Mouse (Mus musculus) limb, embryonic 15.5 days (tissue): ENCODE results near the gene Kcnv2. TPM values are rescaled to one million over a fixed set of nuclear protein-coding genes. Genes with fewer than 3 reads are reported as not detected.
A peak's percentile ranks its signal among the peaks of the same experiment; 100 is the strongest.

ENCODE experiments used
- ATAC-seq: fragments of 200-750 bp; cut with Nextera tagmentation; 2 replicates; pipeline ENCODE4 v1.8.0; 2017; ENCODE audit warnings: low read depth, moderate TSS enrichment; ENCODE audit not compliant: insufficient number of reproducible peaks, low FRiP score, low TSS enrichment
- H3K27ac ChIP-seq: fragments of 300-500 bp; sonication (generic); 2 replicates; pipeline ENCODE4 v1.5.1; 2015; ENCODE audit warnings: moderate library complexity, mild to moderate bottlenecking, inconsistent platforms
- H3K27me3 ChIP-seq: fragments of 300-500 bp; sonication (generic); 2 replicates; pipeline ENCODE4 v1.6.1; 2015; ENCODE audit warnings: inconsistent platforms
- H3K36me3 ChIP-seq: fragments of 300-500 bp; sonication (generic); 2 replicates; pipeline ENCODE4 v1.6.1; 2015; ENCODE audit warnings: inconsistent platforms
- H3K4me1 ChIP-seq: fragments of 300-500 bp; sonication (generic); 2 replicates; pipeline ENCODE4 v1.6.1; 2015; ENCODE audit warnings: inconsistent platforms
- H3K4me2 ChIP-seq: fragments of 300-500 bp; sonication (generic); 2 replicates; pipeline ENCODE4 v1.6.1; 2015; ENCODE audit warnings: mild to moderate bottlenecking, inconsistent platforms
- H3K4me3 ChIP-seq: fragments of 300-500 bp; sonication (generic); 2 replicates; pipeline ENCODE4 v1.5.1; 2015; ENCODE audit warnings: mild to moderate bottlenecking, inconsistent platforms
- H3K9ac ChIP-seq: fragments of 300-500 bp; sonication (generic); 2 replicates; pipeline ENCODE4 v1.6.1; 2015; ENCODE audit warnings: inconsistent platforms
- H3K9me3 ChIP-seq: fragments of 300-500 bp; sonication (generic); 2 replicates; pipeline ENCODE4 v1.6.1; 2016; ENCODE audit warnings: inconsistent platforms
- WGBS: fragments of 180-500 bp; shearing (Covaris S2); methylation state at CpG from one replicate; pipeline ENCODE4 v1.1.7; 2015; 5-methylcytosine and 5-hydroxymethylcytosine counted together
- polyA plus RNA-seq: library from polyadenylated mRNA; unstranded; fragments of >200 nt; fragmentation: Nextera tagmentation; extraction: Ambion mirVana; gene quantifications from 2 replicates; pipeline ENCODE4 v1.2.1, GENCODE M21; 2015

The Kcnv2 gene
- polyA plus RNA-seq, 1 experiment from 2014 or later: 0.03 TPM

DNA sequence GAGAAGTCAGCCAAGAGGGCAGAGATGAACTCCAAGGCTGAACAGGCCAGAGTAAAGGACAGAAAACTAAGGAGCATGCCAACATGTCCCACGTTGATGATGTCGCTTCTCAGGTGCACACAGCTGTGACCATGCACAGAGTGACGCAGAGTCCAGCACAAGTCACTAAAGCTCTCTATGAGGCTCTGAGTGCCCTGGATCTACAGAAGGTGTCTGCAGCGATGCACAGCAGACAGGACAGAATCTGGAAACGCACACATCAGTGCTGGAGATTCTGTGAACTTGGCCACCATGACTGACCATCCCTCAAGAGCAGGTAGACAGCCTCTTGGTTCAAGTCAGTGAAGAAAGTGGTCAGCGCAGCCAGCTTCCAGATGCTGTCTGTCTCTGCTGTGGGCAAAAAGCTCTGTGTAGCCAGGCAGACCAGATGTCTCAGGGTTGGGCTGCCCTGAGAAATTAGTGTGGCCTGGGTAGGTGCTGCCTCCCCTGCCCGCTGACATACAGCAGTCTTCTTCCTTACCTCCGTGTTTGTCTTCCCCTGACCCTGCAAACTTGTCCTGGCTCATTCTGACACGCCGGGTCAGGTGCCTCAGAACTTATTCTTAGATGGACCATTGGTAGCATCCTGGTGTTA, 43.8 kb downstream of the Kcnv2 start:
- Histone ChIP-seq H3K4me3 (no peak overlapping the region), H3K9me3 (no peaks in the 10 kb centered on the region), H3K27me3 (no peaks in the 10 kb centered on the region), H3K27ac (no peak overlapping the region), H3K4me1 (0 out of 2 replicates have a peak, but pooled peaks cover 2% of the 10 kb centered on the region), H3K4me2 (no peak overlapping the region), H3K9ac (no peak overlapping the region), H3K36me3 (no peaks in the 10 kb centered on the region)
- 0 out of 2 replicates have a peak, but pooled peaks have one; percentile 61 for ATAC-seq
- WGBS: 83% methylated on average over 10 of the region's 10 CpGs

DNA sequence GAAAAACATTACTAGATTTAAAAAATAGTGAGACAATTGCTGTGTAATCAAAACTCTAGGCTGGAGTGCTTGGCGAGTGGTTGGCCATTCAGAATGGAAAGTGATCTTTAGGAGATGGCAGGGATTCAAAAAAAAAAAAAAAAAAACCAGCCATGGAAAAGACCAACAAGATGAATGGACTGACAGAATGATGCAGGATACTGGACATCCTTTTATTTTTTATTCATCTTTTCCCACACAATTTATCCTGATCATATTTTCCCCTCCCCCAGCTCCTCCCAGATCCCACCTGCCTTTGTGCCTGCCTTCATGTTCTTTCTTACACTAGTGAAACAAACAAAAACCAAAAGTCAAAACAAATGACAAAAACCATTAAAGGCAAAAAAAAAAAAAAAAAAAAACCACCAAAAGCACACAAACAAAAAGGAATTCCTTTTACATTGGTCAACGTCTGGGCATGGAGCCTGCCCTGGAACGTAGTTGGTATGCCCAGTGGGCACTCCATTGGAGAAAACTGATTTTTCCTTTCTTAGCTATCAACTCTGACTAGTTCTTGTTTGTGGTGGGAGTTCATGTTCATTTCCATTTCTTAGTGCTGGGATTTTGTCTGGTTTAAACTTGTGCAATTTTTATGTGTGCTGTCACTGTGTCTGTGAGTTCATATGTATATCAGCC, 47.2 kb downstream of the Kcnv2 start:
- Histone ChIP-seq H3K27me3 (no peaks in the 10 kb centered on the region), H3K36me3 (no peaks in the 10 kb centered on the region), H3K27ac (no peak overlapping the region), H3K9me3 (no peaks in the 10 kb centered on the region), H3K4me2 (no peak overlapping the region), H3K4me3 (no peak overlapping the region), H3K4me1 (0 out of 2 replicates have a peak, but pooled peaks cover 1% of the 10 kb centered on the region), H3K9ac (no peak overlapping the region)
- WGBS: 75% methylated on average over 3 of the region's 3 CpGs
- no peak for ATAC-seq

DNA sequence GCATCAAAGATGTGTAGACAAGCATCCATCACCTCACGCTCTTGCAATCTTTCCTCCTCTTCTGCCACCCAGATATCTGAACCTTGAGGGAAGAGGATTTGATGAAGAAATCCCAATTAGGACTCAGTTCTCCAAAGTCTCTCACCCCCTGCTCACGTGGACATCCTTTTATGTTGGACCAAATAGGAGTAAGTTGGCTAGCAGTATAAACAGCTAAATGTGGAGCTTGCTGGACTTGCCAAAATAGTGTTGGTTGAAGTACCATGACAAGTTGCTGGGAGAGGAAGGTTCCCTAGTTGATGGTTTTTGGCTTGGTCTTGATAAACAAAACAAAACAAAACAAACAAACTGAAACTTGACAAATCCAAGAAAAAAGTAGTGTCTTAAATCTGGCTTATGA, 47.8 kb downstream of the Kcnv2 start:
- H3K27ac ChIP-seq: no peak overlapping the region
- no peak for ATAC-seq
- no peaks in the 10 kb centered on the region for H3K4me1 ChIP-seq
- H3K36me3 ChIP-seq: no peaks in the 10 kb centered on the region
- H3K27me3 ChIP-seq: no peaks in the 10 kb centered on the region
- no peak overlapping the region for H3K4me2 ChIP-seq
- H3K4me3 ChIP-seq: no peak overlapping the region
- no peaks in the 10 kb centered on the region for H3K9me3 ChIP-seq
- no peak overlapping the region for H3K9ac ChIP-seq
- 85% methylated on average over 2 of the region's 2 CpGs for WGBS

DNA sequence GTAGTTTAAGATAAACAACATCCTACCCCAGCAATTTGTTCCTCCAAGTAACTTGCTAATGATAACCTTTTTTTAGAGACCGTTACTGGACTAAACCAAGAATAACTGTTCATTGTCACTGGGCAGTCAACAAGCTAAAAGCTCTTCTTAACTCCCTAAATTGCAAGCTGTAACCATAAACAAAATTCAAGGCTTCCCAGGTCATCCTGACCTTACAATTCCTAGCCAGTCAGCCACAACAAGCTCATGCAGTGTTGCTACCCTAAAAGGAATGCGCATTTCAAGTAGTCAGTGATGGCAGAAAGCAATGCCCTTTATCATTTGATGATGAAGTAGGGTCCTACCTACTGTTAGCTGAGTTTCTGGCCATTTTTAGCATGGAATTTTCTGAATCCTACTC, 48.4 kb downstream of the Kcnv2 start:
- ATAC-seq: no peak
- no peaks in the 10 kb centered on the region for H3K4me1 ChIP-seq
- no peak overlapping the region for H3K27ac ChIP-seq
- no peaks in the 10 kb centered on the region for H3K36me3 ChIP-seq
- no peak overlapping the region for H3K9ac ChIP-seq
- H3K4me2 ChIP-seq: no peak overlapping the region
- no peaks in the 10 kb centered on the region for H3K9me3 ChIP-seq
- no peak overlapping the region for H3K4me3 ChIP-seq
- H3K27me3 ChIP-seq: no peaks in the 10 kb centered on the region
- 86% methylated on average over 2 of the region's 2 CpGs for WGBS

DNA sequence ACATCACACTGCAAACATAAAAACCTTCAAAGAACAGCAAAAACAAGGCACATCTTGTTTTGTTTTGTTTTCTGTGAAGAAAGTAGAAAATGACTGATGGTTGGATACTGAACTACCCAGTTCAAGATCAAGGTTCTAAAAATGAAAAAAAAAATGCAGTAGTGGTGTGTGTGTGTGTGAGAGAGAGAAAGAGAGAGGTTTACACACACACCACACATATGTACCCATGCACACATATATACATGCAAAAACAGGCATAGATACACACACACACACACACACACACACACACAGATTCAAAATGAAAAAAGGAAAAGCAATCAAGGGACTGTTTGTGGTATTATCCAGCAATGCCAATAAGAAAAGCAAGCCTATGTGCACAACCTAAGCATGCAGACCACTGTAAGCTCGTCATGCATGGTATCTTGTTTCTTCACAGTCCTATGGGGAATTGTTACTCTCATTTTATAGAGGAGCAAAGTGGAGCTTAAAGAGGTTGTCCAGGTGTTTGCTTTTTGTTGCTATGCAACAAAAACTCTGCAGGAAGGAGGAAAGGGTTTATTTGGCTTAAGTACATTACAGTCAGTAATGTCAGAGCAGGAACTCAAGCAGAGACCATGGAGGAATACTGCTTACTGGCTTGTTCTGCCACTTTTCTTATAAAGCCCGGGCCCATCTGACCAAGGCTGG, 57.5 kb downstream of the Kcnv2 start:
- peaks cover 8% of the 10 kb centered on the region for H3K4me1 ChIP-seq
- H3K27ac ChIP-seq: peak overlapping the region; percentile 50
- no peak overlapping the region for H3K9ac ChIP-seq
- no peak overlapping the region for H3K4me3 ChIP-seq
- ATAC-seq: no peak
- H3K36me3 ChIP-seq: peaks cover 2% of the 10 kb centered on the region; the same call in 1 of the 2 replicates
- H3K9me3 ChIP-seq: no peaks in the 10 kb centered on the region; the same call in 1 of the 2 replicates
- H3K27me3 ChIP-seq: no peaks in the 10 kb centered on the region
- no peak overlapping the region for H3K4me2 ChIP-seq
- WGBS: 32% methylated on average over 2 of the region's 2 CpGs

DNA sequence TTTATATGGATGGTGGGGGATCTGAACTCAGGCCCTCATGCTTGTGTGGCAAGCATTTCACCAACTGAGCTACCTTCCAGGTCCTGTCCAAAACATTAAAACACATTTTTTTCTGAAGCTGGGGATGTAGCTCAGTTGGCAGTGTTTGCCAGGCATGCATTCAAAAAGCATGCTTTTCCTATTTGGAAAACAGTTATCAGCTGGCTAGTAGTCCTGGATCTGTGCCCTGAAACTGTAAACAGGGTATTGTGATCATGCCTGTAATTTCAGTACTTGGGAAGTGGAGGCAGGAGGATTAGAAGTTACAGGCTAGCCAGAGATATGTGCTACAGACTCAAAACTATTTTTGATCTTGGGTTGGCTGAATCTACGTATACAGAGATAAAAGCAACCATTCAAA, 59.7 kb downstream of the Kcnv2 start:
- no peak overlapping the region for H3K4me2 ChIP-seq
- no peak overlapping the region for H3K4me3 ChIP-seq
- H3K36me3 ChIP-seq: peaks cover 22% of the 10 kb centered on the region
- peaks cover 8% of the 10 kb centered on the region for H3K4me1 ChIP-seq
- no peaks in the 10 kb centered on the region for H3K27me3 ChIP-seq
- no peaks in the 10 kb centered on the region; the same call in 1 of the 2 replicates for H3K9me3 ChIP-seq
- H3K9ac ChIP-seq: no peak overlapping the region
- WGBS: 73% methylated on average over 1 of the region's 1 CpGs
- no peak overlapping the region for H3K27ac ChIP-seq
- ATAC-seq: no peak

DNA sequence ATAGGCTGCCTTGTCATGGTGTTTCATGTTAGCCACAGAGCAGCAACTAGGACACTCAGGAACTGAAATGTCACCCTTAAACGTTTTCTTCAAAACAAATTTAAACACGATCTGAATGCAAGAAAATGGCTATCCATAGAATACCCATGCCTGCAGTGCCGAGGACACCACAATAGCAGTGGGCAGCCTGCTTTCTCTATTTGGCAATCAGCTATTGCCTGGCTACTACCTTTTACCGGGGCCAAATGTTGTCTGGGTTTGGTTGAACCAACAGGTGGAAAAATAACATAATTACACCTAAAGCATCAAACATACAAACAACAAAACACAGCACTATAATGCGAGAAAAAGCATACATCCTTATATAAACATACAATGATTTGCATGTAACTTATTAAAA, 60.9 kb downstream of the Kcnv2 start:
- H3K36me3 ChIP-seq: peaks cover 22% of the 10 kb centered on the region
- H3K27ac ChIP-seq: no peak overlapping the region
- H3K9me3 ChIP-seq: no peaks in the 10 kb centered on the region
- peaks cover 8% of the 10 kb centered on the region for H3K4me1 ChIP-seq
- no peaks in the 10 kb centered on the region for H3K27me3 ChIP-seq
- ATAC-seq: no peak
- 92% methylated on average over 5 of the region's 5 CpGs for WGBS
- no peak overlapping the region for H3K4me3 ChIP-seq
- H3K4me2 ChIP-seq: no peak overlapping the region
- H3K9ac ChIP-seq: no peak overlapping the region

DNA sequence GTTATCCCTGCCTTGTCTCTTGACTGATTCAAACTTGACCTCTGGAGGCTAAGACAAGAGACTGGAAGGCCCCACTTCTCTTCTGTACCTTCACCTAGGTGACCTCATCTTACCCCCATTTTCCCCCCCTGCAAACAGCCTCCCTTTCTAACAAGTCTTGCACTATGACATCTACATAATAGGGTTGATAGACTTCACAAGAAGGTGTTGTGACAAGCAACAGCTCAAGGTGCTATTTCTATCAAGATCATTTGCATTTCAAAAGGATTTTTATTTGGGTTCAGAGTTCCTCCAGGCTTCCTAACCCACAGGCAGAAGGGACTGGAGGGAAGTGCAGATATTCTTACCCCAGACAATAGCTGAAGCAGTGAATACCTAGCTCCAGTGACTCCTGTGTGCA, 62.9 kb downstream of the Kcnv2 start:
- Histone ChIP-seq H3K4me3 (no peak overlapping the region), H3K9ac (no peak overlapping the region), H3K27me3 (no peaks in the 10 kb centered on the region), H3K36me3 (peaks cover 41% of the 10 kb centered on the region), H3K27ac (no peak overlapping the region), H3K4me1 (peaks cover 3% of the 10 kb centered on the region), H3K4me2 (no peak overlapping the region), H3K9me3 (no peaks in the 10 kb centered on the region)
- ATAC-seq: no peak

Other genes starting within 250 kb of the Kcnv2 start
- 11.1 and 14.1 TPM in 2 replicates for gene Vldlr, start 106.1 kb upstream of the Kcnv2 start, polyA plus RNA-seq
- 61.1 and 70.7 TPM in 2 replicates for gene Pum3, start 107.2 kb downstream of the Kcnv2 start, polyA plus RNA-seq